Mouse (Mus musculus): ENCODE results near the gene Ccdc27. TPM values are rescaled to one million over a fixed set of nuclear protein-coding genes. Genes with fewer than 3 reads are reported as not detected.

Ccdc27 gene
- total and polyA plus RNA-seq, 3 experiments, result not detected

DNA sequence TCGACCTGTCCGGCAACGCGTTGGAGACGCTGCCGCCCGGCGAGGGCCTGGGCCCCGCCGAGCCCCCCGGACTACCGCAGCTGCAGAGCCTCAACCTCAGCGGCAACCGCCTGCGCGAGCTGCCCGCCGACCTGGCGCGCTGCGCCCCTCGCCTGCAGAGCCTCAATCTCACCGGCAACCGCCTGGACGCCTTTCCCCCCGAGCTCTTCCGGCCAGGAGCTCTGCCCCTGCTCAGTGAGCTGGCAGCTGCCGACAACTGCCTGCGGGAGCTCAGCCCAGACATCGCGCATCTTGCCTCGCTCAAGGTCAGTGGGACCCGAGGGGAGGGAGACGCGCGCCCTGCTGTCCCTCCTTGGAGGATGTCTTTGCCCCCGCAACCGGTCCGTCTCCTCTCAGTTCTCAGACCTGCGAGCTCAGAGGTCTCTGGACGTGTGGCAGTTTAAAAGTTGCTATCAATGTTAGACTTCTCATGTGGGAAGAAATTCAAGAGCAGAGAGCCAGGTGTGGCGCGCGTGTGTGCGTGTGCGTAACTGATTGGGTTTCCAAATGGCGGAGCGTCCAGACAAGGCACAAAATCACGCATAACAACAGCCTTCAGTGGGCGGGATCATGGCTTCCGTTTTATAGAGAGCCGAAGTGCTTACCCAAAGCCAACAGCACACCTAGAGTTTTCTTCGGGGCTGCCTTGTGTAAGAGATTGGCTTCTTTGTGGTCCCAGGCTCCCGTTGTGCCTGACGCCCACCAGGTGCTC, 30.2 kb downstream of the Ccdc27 start:
- H3K27me3 ChIP-seq (replicated peaks), result no peaks in the 10 kb centered on the region
- peak overlapping the region; percentile 69 for H3K9ac ChIP-seq (ENCODE audit: insufficient read depth, low read depth)
- in situ Hi-C loops (cut with MboI; ENCODE audit: low pct_ligation_motif_present, low pct_unique_long_range_greater_than_20kb, low sequenced_read_pairs) (no loop called here), dilution Hi-C loops (cut with MboI; ENCODE audit: extremely low pct_ligation_motif_present, extremely low pct_unique_long_range_greater_than_20kb, low sequenced_read_pairs) (no loop called here)
- peaks cover 11 to 28% of the 10 kb centered on the region in 2 experiments for H3K4me1 ChIP-seq (ENCODE audit: control insufficient read depth in 1 of 2, insufficient read depth in 2 of 2)
- H3K27ac ChIP-seq (ENCODE audit: insufficient read depth, low read depth), result no peak overlapping the region; the same call in 1 of the 2 replicates
- H3K4me3 ChIP-seq (replicated peaks in 1 of 3; ENCODE audit: low read depth in 2 of 3, low read length in 2 of 3, poor library complexity in 1 of 3), result peak overlapping the region; percentile 84 to 100 (median 98)
- H3K9me3 ChIP-seq (replicated peaks; ENCODE audit: low read length), result no peaks in the 10 kb centered on the region
- peak overlapping the region; percentile 68 for H3K4me2 ChIP-seq (ENCODE audit: insufficient read depth, low read depth, poor library complexity, severe bottlenecking)
- TF ChIP-seq ETS1 (conservative IDR thresholded peaks at IDR 0.05; ENCODE audit: low read depth, low read length), result no peak
- TF ChIP-seq ZMIZ1 (IDR thresholded peaks at IDR 0.05; ENCODE audit: low read depth, low read length), result no peak
- TF ChIP-seq UBTF (IDR thresholded peaks at IDR 0.05; ENCODE audit: low read depth, low read length), result no peak
- no peak for TF ChIP-seq USF1 (IDR thresholded peaks at IDR 0.05; ENCODE audit: low read depth, low read length)
- no peak for TF ChIP-seq ZNF384 (IDR thresholded peaks at IDR 0.05; ENCODE audit: low read depth, low read length)
- TF ChIP-seq NRF1 (IDR thresholded peaks at IDR 0.05; ENCODE audit: low read depth, low read length), result no peak
- TF ChIP-seq SIN3A (IDR thresholded peaks at IDR 0.05; ENCODE audit: low read length), result no peak
- no peak for TF ChIP-seq SMC3 (IDR thresholded peaks at IDR 0.05; ENCODE audit: low read depth, low read length)
- no peak for TF ChIP-seq ELF1 (IDR thresholded peaks at IDR 0.05; ENCODE audit: low read depth, low read length)
- no peak for TF ChIP-seq ZC3H11A (IDR thresholded peaks at IDR 0.05; ENCODE audit: low read depth, low read length)
- no peak for TF ChIP-seq HCFC1 (IDR thresholded peaks at IDR 0.05; ENCODE audit: low read depth, low read length)
- no peak for TF ChIP-seq RAD21 (IDR thresholded peaks at IDR 0.05; ENCODE audit: low read depth, low read length)
- TF ChIP-seq MAFK (IDR thresholded peaks at IDR 0.05; ENCODE audit: insufficient replicate concordance, low read length), result no peak
- no peak for TF ChIP-seq TCF12 (IDR thresholded peaks at IDR 0.05; ENCODE audit: low read depth, low read length)
- no peak for TF ChIP-seq IRF4 (IDR thresholded peaks at IDR 0.05; ENCODE audit: low read depth, low read length)
- no peak for TF ChIP-seq MAZ (IDR thresholded peaks at IDR 0.05; ENCODE audit: low read depth, low read length)
- TF ChIP-seq BHLHE40 (IDR thresholded peaks at IDR 0.05; ENCODE audit: low read depth, low read length), result no peak
- TF ChIP-seq CTCF (conservative IDR thresholded peaks at IDR 0.05 in 1 of 2, IDR thresholded peaks at IDR 0.05 in 1 of 2; ENCODE audit: low read depth in 2 of 2, low read length in 2 of 2), result no peak
- no peak for TF ChIP-seq NELFE (IDR thresholded peaks at IDR 0.05; ENCODE audit: low read depth, low read length)
- H3K79me2 ChIP-seq (replicated peaks; ENCODE audit: control insufficient read depth, extremely low read depth, insufficient read depth, poor library complexity, severe bottlenecking), result peaks cover 40% of the 10 kb centered on the region
- H3K36me3 ChIP-seq (replicated peaks in 1 of 2; ENCODE audit: control insufficient read depth in 1 of 2, insufficient read depth in 1 of 2, low read length in 1 of 2), result peaks cover 37 to 51% of the 10 kb centered on the region in 2 experiments
- peak; percentile 30 for DNase-seq (ENCODE audit: extremely low read depth)

GRCm38 (mm10) chr4:154011646-154012089, 30.8 kb downstream of the Ccdc27 start, which contains the start of gene Lrrc47:
Lrrc47 (plus strand) TSS chr4:154011731.
- Histone ChIP-seq H3K4me2 (ENCODE audit: insufficient read depth, low read depth, poor library complexity, severe bottlenecking) (peak within 1 kb of the TSS; percentile 85), H3K9me3 (replicated peaks; ENCODE audit: low read length) (no peaks in the 10 kb centered on the region), H3K27me3 (replicated peaks) (no peaks in the 10 kb centered on the region), H3K36me3 (replicated peaks in 1 of 2; ENCODE audit: control insufficient read depth in 1 of 2, insufficient read depth in 1 of 2, low read length in 1 of 2) (peaks cover 37 to 51% of the 10 kb centered on the region in 2 experiments), H3K9ac (ENCODE audit: insufficient read depth, low read depth) (peak within 1 kb of the TSS; percentile 80), H3K79me2 (replicated peaks; ENCODE audit: control insufficient read depth, extremely low read depth, insufficient read depth, poor library complexity, severe bottlenecking) (peaks cover 40% of the 10 kb centered on the region), H3K4me3 (replicated peaks in 1 of 3; ENCODE audit: low read depth in 2 of 3, low read length in 2 of 3, poor library complexity in 1 of 3) (peak within 1 kb of the TSS; percentile 84 to 100 (median 98)), H3K27ac (ENCODE audit: insufficient read depth, low read depth) (peak within 1 kb of the TSS; percentile 13; the same call in 1 of the 2 replicates), H3K4me1 (ENCODE audit: control insufficient read depth in 1 of 2, insufficient read depth in 2 of 2) (peaks cover 11 to 28% of the 10 kb centered on the region in 2 experiments)
- in situ Hi-C loops (cut with MboI; ENCODE audit: low pct_ligation_motif_present, low pct_unique_long_range_greater_than_20kb, low sequenced_read_pairs), result no loop called here
- dilution Hi-C loops (cut with MboI; ENCODE audit: extremely low pct_ligation_motif_present, extremely low pct_unique_long_range_greater_than_20kb, low sequenced_read_pairs), result no loop called here
- peak; percentile 81 for DNase-seq (ENCODE audit: extremely low read depth)
- TF ChIP-seq RAD21 (IDR thresholded peaks at IDR 0.05; ENCODE audit: low read depth, low read length), result no peak
- peak; percentile 92 for TF ChIP-seq POLR2A (IDR thresholded peaks at IDR 0.05; ENCODE audit: low read depth, low read length)
- no peak for TF ChIP-seq MAZ (IDR thresholded peaks at IDR 0.05; ENCODE audit: low read depth, low read length)
- TF ChIP-seq CHD1 (IDR thresholded peaks at IDR 0.05; ENCODE audit: low read depth, low read length), result no peak
- TF ChIP-seq MEF2A (IDR thresholded peaks at IDR 0.05; ENCODE audit: borderline replicate concordance, low read depth, low read length), result peak; percentile 62; the same call in 1 of the 2 replicates
- no peak for TF ChIP-seq CTCF (conservative IDR thresholded peaks at IDR 0.05 in 1 of 2, IDR thresholded peaks at IDR 0.05 in 1 of 2; ENCODE audit: low read depth in 2 of 2, low read length in 2 of 2)
- no peak for TF ChIP-seq PAX5 (IDR thresholded peaks at IDR 0.05; ENCODE audit: low read length)
- peak; percentile 75 for TF ChIP-seq MAX (IDR thresholded peaks at IDR 0.05; ENCODE audit: low read length)
- peak; percentile 94 for TF ChIP-seq TCF12 (IDR thresholded peaks at IDR 0.05; ENCODE audit: low read depth, low read length)
- no peak for TF ChIP-seq EP300 (IDR thresholded peaks at IDR 0.05; ENCODE audit: low read length)
- TF ChIP-seq ZKSCAN1 (IDR thresholded peaks at IDR 0.05; ENCODE audit: borderline replicate concordance, low read depth, low read length), result no peak
- TF ChIP-seq UBTF (IDR thresholded peaks at IDR 0.05; ENCODE audit: low read depth, low read length), result no peak
- TF ChIP-seq MAFK (IDR thresholded peaks at IDR 0.05; ENCODE audit: insufficient replicate concordance, low read length), result no peak
- TF ChIP-seq RCOR1 (conservative IDR thresholded peaks at IDR 0.05; ENCODE audit: low read depth, low read length), result 0 out of 2 replicates have a peak, but pooled peaks have one; percentile 64
- TF ChIP-seq JUND (conservative IDR thresholded peaks at IDR 0.05; ENCODE audit: low read depth, low read length), result no peak
- no peak; the same call in 1 of the 2 replicates for TF ChIP-seq TBP (conservative IDR thresholded peaks at IDR 0.05; ENCODE audit: low read depth, low read length)
- no peak for TF ChIP-seq CHD2 (IDR thresholded peaks at IDR 0.05; ENCODE audit: low read length)
- peak; percentile 68 for TF ChIP-seq NRF1 (IDR thresholded peaks at IDR 0.05; ENCODE audit: low read depth, low read length)
- no peak for TF ChIP-seq SMC3 (IDR thresholded peaks at IDR 0.05; ENCODE audit: low read depth, low read length)
- TF ChIP-seq USF1 (IDR thresholded peaks at IDR 0.05; ENCODE audit: low read depth, low read length), result no peak
- TF ChIP-seq ETS1 (conservative IDR thresholded peaks at IDR 0.05; ENCODE audit: low read depth, low read length), result no peak

Measured in CH12.LX (cell line).